Mouse (Mus musculus) spleen, postnatal 10 days (tissue): Measurements from ENCODE around the gene Bcas1.
"Not testable (repeated sequence)": the region's sequence is repeated elsewhere in the genome, so short reads cannot be mapped to it uniquely, and the experiment has no call there.

Experiments
- DNase-seq, 2 experiments: peaks; one replicate each; pipeline ENCODE4 v3.0.0; 2021 to 2022; ENCODE audit warnings: low spot score in 2 of 2

The Bcas1 gene

GRCm38 (mm10) chr2:170427704-170428103, at the start of gene Bcas1:
TSS of gene Bcas1 (minus strand) at chr2:170427845.
- DNase-seq: no peak

- no peak for DNase-seq
Measured at GRCm38 (mm10) chr2:170476643-170477042, 49.0 kb upstream of the Bcas1 start.

- peak in 1 of 2 experiments; percentile 53 for DNase-seq
Measured at GRCm38 (mm10) chr2:170476215-170476614, 48.6 kb upstream of the Bcas1 start.

- DNase-seq: no peak
Measured at GRCm38 (mm10) chr2:170475164-170475563, 47.5 kb upstream of the Bcas1 start.

GRCm38 (mm10) chr2:170474125-170474524, 46.5 kb upstream of the Bcas1 start:
- DNase-seq: no peak

GRCm38 (mm10) chr2:170470591-170470990, 42.9 kb upstream of the Bcas1 start:
- no peak for DNase-seq

GRCm38 (mm10) chr2:170469616-170470308, 42.1 kb upstream of the Bcas1 start:
- DNase-seq: no peak

- peak in 1 of 2 experiments; percentile 48 for DNase-seq
Measured at GRCm38 (mm10) chr2:170468009-170468408, 40.4 kb upstream of the Bcas1 start.

- no peak for DNase-seq
Measured at GRCm38 (mm10) chr2:170464817-170465216, 37.2 kb upstream of the Bcas1 start.

- DNase-seq: no peak
Measured at GRCm38 (mm10) chr2:170461652-170462051, 34.0 kb upstream of the Bcas1 start.

- no peak for DNase-seq
Measured at GRCm38 (mm10) chr2:170459805-170460204, 32.2 kb upstream of the Bcas1 start.

GRCm38 (mm10) chr2:170459183-170459582, 31.5 kb upstream of the Bcas1 start:
- DNase-seq: no peak

GRCm38 (mm10) chr2:170453809-170454208, 26.2 kb upstream of the Bcas1 start:
- not testable (repeated sequence) for DNase-seq

GRCm38 (mm10) chr2:170450933-170451332, 23.3 kb upstream of the Bcas1 start:
- peak; percentile 41 to 74 for DNase-seq

- no peak for DNase-seq
Measured at GRCm38 (mm10) chr2:170447651-170448050, 20.0 kb upstream of the Bcas1 start.

GRCm38 (mm10) chr2:170446843-170447383, 19.3 kb upstream of the Bcas1 start:
- no peak for DNase-seq

- DNase-seq: no peak
Measured at GRCm38 (mm10) chr2:170445861-170446260, 18.2 kb upstream of the Bcas1 start.

GRCm38 (mm10) chr2:170442535-170442934, 14.9 kb upstream of the Bcas1 start:
- peak in 1 of 2 experiments; percentile 25 for DNase-seq

- DNase-seq: no peak
Measured at GRCm38 (mm10) chr2:170438782-170439181, 11.1 kb upstream of the Bcas1 start.

GRCm38 (mm10) chr2:170436204-170436603, 8.6 kb upstream of the Bcas1 start:
- no peak for DNase-seq

- no peak for DNase-seq
Measured at GRCm38 (mm10) chr2:170432152-170432551, 4.5 kb upstream of the Bcas1 start.

GRCm38 (mm10) chr2:170428966-170429365, 1.3 kb upstream of the Bcas1 start:
- DNase-seq: no peak

GRCm38 (mm10) chr2:170424131-170424530, 3.5 kb downstream of the Bcas1 start:
- no peak for DNase-seq

GRCm38 (mm10) chr2:170421924-170422323, 5.7 kb downstream of the Bcas1 start:
- no peak for DNase-seq
